Mouse (Mus musculus): Measurements from ENCODE around the gene Pln.

DNA sequence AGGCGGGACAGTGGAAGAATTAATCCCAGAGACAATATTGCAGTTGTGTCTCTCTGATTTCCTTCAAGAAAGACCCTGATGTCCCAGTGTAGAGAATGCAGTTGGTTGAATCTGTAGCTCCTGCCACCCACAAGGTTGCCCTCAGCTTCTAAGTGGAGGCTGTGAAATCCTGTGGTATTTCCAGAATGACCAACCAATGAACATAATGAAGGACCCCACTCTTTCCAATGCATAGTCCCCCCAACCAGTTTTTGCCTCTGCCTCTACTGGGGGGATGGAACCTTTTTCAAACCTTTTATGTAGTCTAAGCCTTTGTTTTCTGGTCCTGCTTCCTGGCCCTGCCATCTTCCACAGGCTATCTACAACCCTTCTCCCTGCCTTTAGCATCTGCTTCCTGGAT, 47.4 kb downstream of the Pln start:
- TF ChIP-seq CTCF (IDR thresholded peaks at IDR 0.05; ENCODE audit: control insufficient read depth, insufficient read depth, insufficient replicate concordance, low read depth, low read length): no peak
- TF ChIP-seq POLR2A (IDR thresholded peaks at IDR 0.05; ENCODE audit: control insufficient read depth, low read depth, low read length): no peak
